Mouse (Mus musculus) stomach, embryonic 14.5 days (tissue): ENCODE results near the gene Ttll13. TPM values are rescaled to one million over a fixed set of nuclear protein-coding genes. Genes with fewer than 3 reads are reported as not detected.

Experiments used
- ATAC-seq: fragments of 200-750 bp; cut with Nextera tagmentation; 2 replicates; pipeline ENCODE4 v1.8.0; 2017; ENCODE audit warnings: low read depth, moderate TSS enrichment; ENCODE audit not compliant: insufficient number of reproducible peaks, insufficient read depth, low FRiP score
- H3K27ac ChIP-seq: fragments of 300-500 bp; sonication (generic); 2 replicates; pipeline ENCODE4 v1.5.1; 2014; ENCODE audit warnings: mild to moderate bottlenecking, low read length, moderate library complexity, mixed read lengths
- H3K27me3 ChIP-seq: fragments of 300-500 bp; sonication (generic); 2 replicates; pipeline ENCODE4 v1.6.1; 2014; ENCODE audit warnings: low read length, control low read depth, mixed read lengths; ENCODE audit not compliant: control insufficient read depth, insufficient read depth
- H3K36me3 ChIP-seq: fragments of 300-500 bp; sonication (generic); 2 replicates; pipeline ENCODE4 v1.6.1; 2014; ENCODE audit warnings: mild to moderate bottlenecking, control low read depth, low read length, moderate library complexity, mixed read lengths; ENCODE audit not compliant: control insufficient read depth, insufficient read depth
- H3K4me1 ChIP-seq: fragments of 300-500 bp; sonication (generic); 2 replicates; pipeline ENCODE4 v1.6.1; 2014; ENCODE audit warnings: low read length, control low read depth, mixed read lengths; ENCODE audit not compliant: control insufficient read depth, insufficient read depth
- H3K4me2 ChIP-seq: fragments of 300-500 bp; sonication (generic); replicated peaks from 2 replicates; pipeline ENCODE4 v1.6.1; 2014; ENCODE audit warnings: low read depth, low read length, control low read depth
- H3K4me3 ChIP-seq: fragments of 300-500 bp; sonication (generic); 2 replicates; pipeline ENCODE4 v1.5.1; 2014; ENCODE audit warnings: low read depth, low read length, control low read depth
- H3K9ac ChIP-seq: fragments of 300-500 bp; sonication (generic); replicated peaks from 2 replicates; pipeline ENCODE4 v1.6.1; 2014; ENCODE audit warnings: low read depth, mild to moderate bottlenecking, control low read depth, low read length, moderate library complexity, mixed read lengths
- H3K9me3 ChIP-seq: fragments of 300-500 bp; sonication (generic); 2 replicates; pipeline ENCODE4 v1.6.1; 2016; ENCODE audit warnings: low read depth, low read length, control low read depth; ENCODE audit not compliant: control insufficient read depth
- WGBS: fragments of 180-500 bp; shearing (Covaris S2); extraction: QIAGEN DNeasy Blood & Tissue Kit; methylation state at CpG from one replicate; pipeline ENCODE4 v1.1.7; 2014; 5-methylcytosine and 5-hydroxymethylcytosine counted together
- polyA plus RNA-seq: library from polyadenylated mRNA; unstranded; fragments of >200 nt; fragmentation: Nextera tagmentation; extraction: Ambion mirVana; gene quantifications from 2 replicates; pipeline ENCODE4 v1.2.1, GENCODE M21; 2014

The Ttll13 gene
- polyA plus RNA-seq, 1 experiment from 2014 or later, result 1.8 TPM

DNA sequence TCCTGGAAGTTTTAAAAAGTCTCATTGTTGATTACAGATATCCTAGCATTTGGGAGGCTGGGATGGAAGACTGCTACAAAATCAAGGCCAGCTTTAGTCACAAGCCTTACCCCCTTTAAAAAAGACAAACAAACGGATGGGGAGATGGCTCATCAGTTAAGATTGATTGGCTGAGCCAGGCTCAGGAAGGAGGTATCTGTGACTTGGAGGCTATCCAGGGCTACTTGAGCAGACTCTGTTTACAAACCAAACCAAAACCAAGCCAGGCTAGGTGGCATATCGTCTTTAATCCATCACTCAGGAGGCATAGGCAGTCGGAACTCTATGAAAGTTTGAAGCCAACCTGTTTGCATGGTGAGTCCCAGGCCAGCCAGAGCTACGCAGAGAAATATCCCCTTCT, 4.5 kb upstream of the Ttll13 start:
- no peaks in the 10 kb centered on the region for H3K4me1 ChIP-seq
- H3K27me3 ChIP-seq, result no peaks in the 10 kb centered on the region
- H3K9ac ChIP-seq, result no peak overlapping the region
- H3K27ac ChIP-seq, result no peak overlapping the region
- no peak for ATAC-seq
- no peaks in the 10 kb centered on the region for H3K9me3 ChIP-seq
- WGBS, result 62% methylated on average over 4 of the region's 4 CpGs
- no peak overlapping the region for H3K4me3 ChIP-seq
- peaks cover 12% of the 10 kb centered on the region for H3K36me3 ChIP-seq
- no peak overlapping the region for H3K4me2 ChIP-seq

DNA sequence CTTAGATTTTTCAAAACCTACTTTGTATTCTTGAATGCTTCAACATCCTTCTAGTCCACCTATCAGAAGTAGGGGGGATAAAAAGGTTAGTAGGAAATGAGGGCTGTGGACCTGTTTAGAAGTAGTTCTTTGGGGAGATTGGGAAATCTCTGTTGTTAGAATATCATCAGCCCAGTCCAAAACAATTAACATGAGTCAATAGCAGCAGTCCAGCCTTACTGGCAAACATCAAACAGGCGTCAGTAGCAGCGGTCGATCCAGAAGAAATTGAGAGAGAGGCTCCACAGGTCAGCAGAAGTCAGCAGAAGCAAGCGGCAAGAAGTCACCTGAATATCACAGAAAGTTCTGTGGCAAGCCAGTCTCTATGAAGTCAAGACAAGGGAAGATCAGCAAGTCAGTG, 1.3 kb upstream of the Ttll13 start:
- no peaks in the 10 kb centered on the region for H3K4me1 ChIP-seq
- WGBS, result 91% methylated on average over 4 of the region's 4 CpGs
- H3K4me2 ChIP-seq, result no peak overlapping the region
- no peaks in the 10 kb centered on the region for H3K27me3 ChIP-seq
- H3K4me3 ChIP-seq, result no peak overlapping the region
- H3K27ac ChIP-seq, result no peak overlapping the region
- no peak for ATAC-seq
- no peaks in the 10 kb centered on the region; the same call in 1 of the 2 replicates for H3K36me3 ChIP-seq
- H3K9ac ChIP-seq, result no peak overlapping the region
- no peaks in the 10 kb centered on the region for H3K9me3 ChIP-seq

DNA sequence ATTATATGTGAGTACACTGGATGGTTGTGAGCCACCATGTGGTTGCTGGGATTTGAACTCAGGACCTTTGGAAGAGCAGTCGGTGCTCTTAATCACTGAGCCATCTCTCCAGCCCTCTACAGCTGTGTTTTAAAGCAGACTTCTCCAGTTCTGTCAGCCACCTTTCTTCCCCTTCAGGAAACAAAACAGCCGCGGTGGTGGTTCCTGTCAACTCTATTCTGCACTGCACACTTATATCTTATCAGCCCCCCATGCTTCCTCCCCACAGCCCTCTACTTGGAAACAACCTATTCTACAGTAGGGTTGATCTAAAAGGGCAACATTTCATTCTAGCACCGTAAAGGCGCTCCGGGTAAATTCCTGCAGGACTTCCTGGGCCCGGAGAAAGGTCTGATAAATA, 683 bp downstream of the Ttll13 start:
- Histone ChIP-seq H3K4me3 (peak overlapping the region; percentile 38), H3K36me3 (no peaks in the 10 kb centered on the region), H3K9me3 (no peaks in the 10 kb centered on the region), H3K4me2 (peak overlapping the region; percentile 44), H3K27me3 (no peaks in the 10 kb centered on the region), H3K9ac (no peak overlapping the region), H3K27ac (no peak overlapping the region; the same call in 1 of the 2 replicates), H3K4me1 (no peaks in the 10 kb centered on the region)
- no peak for ATAC-seq
- 39% methylated on average over 7 of the region's 7 CpGs for WGBS

DNA sequence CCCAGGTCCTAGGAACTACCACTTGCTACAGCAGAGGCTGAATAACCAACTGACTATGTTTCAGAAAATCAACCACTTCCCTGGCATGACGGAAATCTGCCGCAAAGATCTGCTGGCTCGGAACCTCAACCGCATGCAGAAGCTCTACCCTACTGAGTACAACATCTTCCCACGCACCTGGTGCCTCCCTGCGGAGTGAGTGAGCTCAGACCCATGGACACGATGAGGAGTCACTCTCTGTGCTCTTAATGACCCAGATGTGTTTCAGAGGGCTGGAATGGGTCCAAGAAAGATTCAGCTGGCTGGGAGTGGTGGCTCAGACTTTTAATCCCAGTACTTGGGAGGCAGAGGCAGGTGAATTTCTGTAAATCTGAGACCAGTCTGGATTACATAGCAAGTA, 6.3 kb downstream of the Ttll13 start:
- 78% methylated on average over 7 of the region's 7 CpGs for WGBS
- Histone ChIP-seq H3K4me3 (no peak overlapping the region), H3K4me1 (no peaks in the 10 kb centered on the region), H3K27ac (no peak overlapping the region), H3K9ac (no peak overlapping the region), H3K4me2 (no peak overlapping the region), H3K27me3 (no peaks in the 10 kb centered on the region), H3K9me3 (no peaks in the 10 kb centered on the region), H3K36me3 (no peaks in the 10 kb centered on the region)
- ATAC-seq, result no peak

DNA sequence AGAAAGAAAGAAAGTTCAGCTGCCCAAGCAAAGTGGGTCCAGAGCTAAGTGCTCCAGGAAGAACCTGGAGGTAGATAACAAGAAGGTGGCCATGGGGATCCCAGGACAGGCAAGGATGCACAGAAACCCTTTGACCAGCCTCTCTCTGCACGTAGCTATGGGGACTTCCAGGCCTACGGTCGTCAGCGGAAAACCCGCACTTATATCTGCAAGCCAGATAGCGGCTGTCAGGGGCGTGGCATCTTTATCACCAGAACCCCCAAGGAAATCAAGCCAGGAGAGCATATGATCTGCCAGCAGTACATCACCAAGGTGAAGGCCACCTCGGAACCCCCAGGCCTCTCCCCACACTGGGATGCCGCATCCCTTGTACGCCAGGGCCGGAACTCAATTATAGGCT, 6.7 kb downstream of the Ttll13 start:
- Histone ChIP-seq H3K9ac (no peak overlapping the region), H3K4me3 (no peak overlapping the region), H3K4me2 (no peak overlapping the region), H3K27ac (no peak overlapping the region), H3K4me1 (no peaks in the 10 kb centered on the region), H3K27me3 (no peaks in the 10 kb centered on the region), H3K36me3 (no peaks in the 10 kb centered on the region), H3K9me3 (no peaks in the 10 kb centered on the region)
- WGBS, result 83% methylated on average over 11 of the region's 11 CpGs
- ATAC-seq, result no peak

DNA sequence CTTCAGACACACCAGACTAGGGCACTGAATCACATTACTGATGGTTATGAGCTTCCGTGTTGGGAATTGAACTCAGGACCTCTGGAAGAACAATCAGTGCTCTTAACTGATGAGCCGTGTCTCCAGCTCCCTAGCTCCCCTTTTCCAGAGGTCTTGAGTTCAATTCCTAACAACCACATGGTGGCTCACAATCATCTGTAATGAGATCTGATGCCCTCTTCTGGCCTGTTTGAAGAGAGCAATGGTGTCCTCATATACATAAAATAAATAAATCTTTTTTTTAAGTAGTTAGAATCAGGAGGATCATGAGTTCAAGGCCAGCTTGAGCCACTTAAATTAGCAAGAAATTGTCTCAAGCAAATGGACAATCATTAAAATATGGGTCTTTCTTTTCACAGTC, 9.8 kb downstream of the Ttll13 start:
- H3K9ac ChIP-seq, result no peak overlapping the region
- no peak overlapping the region for H3K4me3 ChIP-seq
- H3K27me3 ChIP-seq, result no peaks in the 10 kb centered on the region
- WGBS, result 81% methylated on average over 2 of the region's 2 CpGs
- H3K9me3 ChIP-seq, result no peaks in the 10 kb centered on the region
- no peak for ATAC-seq
- H3K27ac ChIP-seq, result no peak overlapping the region
- H3K4me1 ChIP-seq, result no peaks in the 10 kb centered on the region
- no peak overlapping the region for H3K4me2 ChIP-seq
- no peaks in the 10 kb centered on the region for H3K36me3 ChIP-seq

DNA sequence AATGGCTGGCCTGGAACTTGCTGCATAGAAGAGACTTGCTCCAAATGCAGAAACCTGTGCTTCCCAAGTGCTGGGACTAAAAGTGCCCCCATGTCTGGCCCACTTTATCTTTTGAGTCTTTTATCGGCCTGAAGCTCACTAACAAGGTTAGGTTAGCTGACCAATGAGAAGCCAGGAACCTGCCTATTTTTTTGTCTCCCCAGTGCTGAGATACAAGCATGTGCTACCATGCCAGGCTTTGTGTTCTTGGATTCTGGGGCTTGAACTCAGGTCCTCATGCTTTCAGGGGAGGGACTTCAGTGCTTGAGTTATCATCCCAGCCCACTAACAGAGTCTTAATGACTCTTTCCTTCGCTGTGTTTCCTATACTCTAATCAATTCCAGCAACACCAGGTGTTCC, 11.5 kb downstream of the Ttll13 start:
- no peaks in the 10 kb centered on the region for H3K27me3 ChIP-seq
- no peak overlapping the region for H3K9ac ChIP-seq
- 58% methylated on average over 2 of the region's 2 CpGs for WGBS
- no peaks in the 10 kb centered on the region for H3K36me3 ChIP-seq
- no peaks in the 10 kb centered on the region for H3K9me3 ChIP-seq
- no peak overlapping the region for H3K4me3 ChIP-seq
- no peak overlapping the region for H3K4me2 ChIP-seq
- no peak overlapping the region for H3K27ac ChIP-seq
- no peak for ATAC-seq
- peaks cover 5% of the 10 kb centered on the region; the same call in 1 of the 2 replicates for H3K4me1 ChIP-seq

DNA sequence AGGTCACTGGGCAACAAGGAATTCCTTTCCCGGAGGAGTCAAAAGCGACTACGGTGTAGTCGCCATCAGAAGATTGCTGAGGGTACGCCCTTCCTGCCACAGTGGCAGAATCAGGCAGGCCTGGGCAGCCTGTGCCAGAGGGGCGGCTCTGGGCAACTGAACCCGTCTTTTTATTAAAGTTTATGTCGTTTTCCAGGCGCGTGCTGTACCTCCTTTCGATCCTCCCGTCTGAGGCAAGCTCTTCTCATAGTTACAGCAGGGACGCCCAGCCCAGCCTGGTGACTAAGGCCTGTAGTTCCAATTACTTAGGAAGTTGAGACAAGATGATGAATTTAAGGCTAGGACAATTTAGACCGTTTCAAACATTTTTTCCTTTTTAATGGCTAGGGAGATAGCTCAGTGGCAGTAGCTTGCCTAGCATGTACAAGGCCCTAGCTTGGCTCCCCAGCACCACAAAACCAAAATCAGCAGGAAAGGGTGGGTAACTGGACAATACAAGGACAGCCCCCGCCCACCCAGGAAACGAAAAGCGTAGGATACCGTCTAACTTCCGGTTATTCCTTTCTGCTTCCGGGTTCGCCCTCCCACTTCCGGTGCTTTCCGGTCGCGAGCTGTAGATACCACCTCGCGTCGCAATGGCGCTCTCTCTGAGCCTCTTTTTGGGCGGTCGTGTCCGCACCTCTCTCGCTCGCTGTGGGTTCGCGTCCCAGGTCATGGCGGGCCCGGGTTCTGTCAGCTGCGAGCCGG, 14.6 kb downstream of the Ttll13 start, which contains the start of gene Ngrn:
TSS of gene Ngrn (plus strand) at position 591 of the 747 bp plus-strand sequence.
- H3K9me3 ChIP-seq, result no peaks in the 10 kb centered on the region
- H3K27ac ChIP-seq, result peak within 1 kb of the TSS; percentile 35
- peak within 1 kb of the TSS; percentile 62 for H3K9ac ChIP-seq
- H3K36me3 ChIP-seq, result peaks cover 9% of the 10 kb centered on the region; the same call in 1 of the 2 replicates
- H3K27me3 ChIP-seq, result no peaks in the 10 kb centered on the region
- peak within 1 kb of the TSS; percentile 76 for H3K4me3 ChIP-seq
- WGBS, result 25% methylated on average over 40 of the region's 40 CpGs
- ATAC-seq, result peak; percentile 90
- H3K4me1 ChIP-seq, result peaks cover 5% of the 10 kb centered on the region; the same call in 1 of the 2 replicates
- peak within 1 kb of the TSS; percentile 73 for H3K4me2 ChIP-seq
